9 mouse cellular contexts compared by ENCODE assay signal in genomic region chr5:8356885-8357651, GRCm38 (mm10). TPM values are rescaled to one million over a fixed set of nuclear protein-coding genes. Genes with fewer than 3 reads are reported as not detected.
DNase-seq lines count a peak whose midpoint lies in the region; ATAC-seq and TF ChIP-seq lines count a peak whose summit lies in the region.
"Had no signal": no experiment of that assay in that cellular context is flagged by ENCODE, and none has a peak within 500 bp of the region (broad histone marks: within the 10 kb centered on the region; RNA-seq: fewer than 3 reads in every experiment).

No protein-coding gene starts in this region.

- no peaks in the 10 kb centered on the region for H3K27me3 ChIP-seq in kidney, adult 2 months (replicated peaks; ENCODE audit: control insufficient read depth, insufficient read depth, low read length)
- H3K27me3 ChIP-seq in midbrain, embryonic 15.5 days (replicated peaks) = no peaks in the 10 kb centered on the region
- H3K27me3 ChIP-seq: limb, embryonic 13.5 days had no signal

- H3K4me1 ChIP-seq in kidney, adult 2 months (ENCODE audit: control insufficient read depth, insufficient read depth, low read length) = no peaks in the 10 kb centered on the region
- peaks cover 8% of the 10 kb centered on the region for H3K4me1 ChIP-seq in midbrain, embryonic 15.5 days

- TF ChIP-seq POLR2A in kidney, adult 2 months (IDR thresholded peaks at IDR 0.05; ENCODE audit: low read depth, low read length) = no peak

- H3K9me3 ChIP-seq in midbrain, embryonic 15.5 days = no peaks in the 10 kb centered on the region
- H3K9me3 ChIP-seq: limb, embryonic 13.5 days had no signal

- DNase-seq in kidney, adult 2 months = peak; percentile 58
- DNase-seq in kidney, adult 11 months = no peak
- peak; percentile 32 for DNase-seq in heart, adult 8-10 months (ENCODE audit: low spot score)
- DNase-seq in kidney, postnatal 14 days = peak; percentile 47
- DNase-seq in left cerebral cortex, adult 8-10 months (ENCODE audit: low spot score in 2 of 2) = no peak
- DNase-seq in frontal cortex, postnatal 10 days (ENCODE audit: low spot score in 2 of 2) = no peak
- DNase-seq in adrenal gland, postnatal 4 days (ENCODE audit: low spot score in 2 of 2) = no peak

- no peaks in the 10 kb centered on the region for H3K36me3 ChIP-seq in kidney, adult 2 months (ENCODE audit: control insufficient read depth, insufficient read depth, low read length)
- H3K36me3 ChIP-seq in midbrain, embryonic 15.5 days (replicated peaks) = no peaks in the 10 kb centered on the region

- no peak overlapping the region for H3K27ac ChIP-seq in kidney, adult 2 months (ENCODE audit: insufficient read depth, low read depth, low read length)
- H3K27ac ChIP-seq in midbrain, embryonic 15.5 days = no peak overlapping the region
- H3K27ac ChIP-seq: limb, embryonic 13.5 days had no signal

- no peak for TF ChIP-seq CTCF in kidney, adult 2 months (conservative IDR thresholded peaks at IDR 0.05; ENCODE audit: insufficient read depth, insufficient read length, low read depth, low read length)

- H3K4me3 ChIP-seq in kidney, adult 2 months (ENCODE audit: insufficient read depth, low read depth, low read length) = no peak overlapping the region
- no peak overlapping the region for H3K4me3 ChIP-seq in midbrain, embryonic 15.5 days
- H3K4me3 ChIP-seq: limb, embryonic 13.5 days had no signal

- ATAC-seq in midbrain, embryonic 15.5 days (replicated peaks) = peak; percentile 53; the same call in 1 of the 2 replicates

- H3K4me2 ChIP-seq in midbrain, embryonic 15.5 days = no peak overlapping the region
- H3K4me2 ChIP-seq: limb, embryonic 13.5 days had no signal

- H3K9ac ChIP-seq in midbrain, embryonic 15.5 days = no peak overlapping the region
- H3K9ac ChIP-seq: limb, embryonic 13.5 days had no signal

- WGBS in kidney, adult 2 months = 30% methylated on average over 13 of the region's 13 CpGs
- 50% methylated on average over 13 of the region's 13 CpGs for WGBS in midbrain, embryonic 15.5 days

RNA-seq across cellular contexts. Expression of gene Adam22, which starts 10.9 kb away (rescaled TPM):
- 1.3 and 1.5 TPM in 2 replicates for polyA plus RNA-seq in kidney, adult 2 months (2012; rRNA removed)
- total RNA-seq in heart, adult 8-10 months (2022) = 1 to 10 TPM; 4.5 to 6.1 (median 5.3) TPM
- polyA plus RNA-seq in midbrain, embryonic 15.5 days (2015; fragmentation: Nextera tagmentation; extraction: Ambion mirVana) = 42.9 and 47.2 TPM in 2 replicates
- total RNA-seq in left cerebral cortex, adult 8-10 months (2022) = 100 to 1,000 TPM; 194 to 214 (median 206) TPM
- total RNA-seq in adrenal gland, postnatal 4 days (2021) = 10 to 100 TPM in 1 of 2 experiments, 1 to 10 TPM in 1; 9.3 to 10.6 TPM

Comparison
In these comparisons a context has a peak if more than half of its experiments do, and no peak if none do; other contexts are left out.
1. DNase-seq: peak in kidney, adult 2 months (single experiment), heart, adult 8-10 months (single experiment) and kidney, postnatal 14 days (single experiment); none in kidney, adult 11 months (single experiment), left cerebral cortex, adult 8-10 months (0 of 2), frontal cortex, postnatal 10 days (0 of 2) and adrenal gland, postnatal 4 days (0 of 2).
2. RNA of gene Adam22, which starts 10.9 kb away (total RNA-seq): 194 to 214 TPM in left cerebral cortex, adult 8-10 months; 9.3 to 10.6 TPM in adrenal gland, postnatal 4 days and 4.5 to 6.1 TPM in heart, adult 8-10 months; every median in the first group is over 10 times any median in the second.